Mouse (Mus musculus) kidney, embryonic 14.5 days (tissue): ENCODE data around the gene Lce3a. TPM values are rescaled to one million over a fixed set of nuclear protein-coding genes. Genes with fewer than 3 reads are reported as not detected.

Experiments used
- ATAC-seq: fragments of 200-750 bp; cut with Nextera tagmentation; 2 replicates; pipeline ENCODE4 v1.8.0; 2017; ENCODE audit warnings: moderate number of reproducible peaks, mild to moderate bottlenecking, moderate TSS enrichment, moderate library complexity; ENCODE audit not compliant: low FRiP score, low TSS enrichment
- H3K27ac ChIP-seq: fragments of 300-500 bp; sonication (generic); 2 replicates; pipeline ENCODE4 v1.5.1; 2014; ENCODE audit warnings: low read depth, mild to moderate bottlenecking, low read length, moderate library complexity, mixed read lengths
- H3K27me3 ChIP-seq: fragments of 300-500 bp; sonication (generic); 2 replicates; pipeline ENCODE4 v1.6.1; 2014; ENCODE audit warnings: mild to moderate bottlenecking, low read length; ENCODE audit not compliant: control insufficient read depth, insufficient read depth
- H3K36me3 ChIP-seq: fragments of 300-500 bp; sonication (generic); 2 replicates; pipeline ENCODE4 v1.6.1; 2014; ENCODE audit warnings: low read length, mixed read lengths; ENCODE audit not compliant: control insufficient read depth, insufficient read depth
- H3K4me1 ChIP-seq: fragments of 300-500 bp; sonication (generic); 2 replicates; pipeline ENCODE4 v1.6.1; 2014; ENCODE audit warnings: low read length, mixed read lengths; ENCODE audit not compliant: control insufficient read depth, insufficient read depth
- H3K4me2 ChIP-seq: fragments of 300-500 bp; sonication (generic); replicated peaks from 2 replicates; pipeline ENCODE4 v1.6.1; 2014; ENCODE audit warnings: low read depth, mild to moderate bottlenecking, low read length
- H3K4me3 ChIP-seq: fragments of 300-500 bp; sonication (generic); 2 replicates; pipeline ENCODE4 v1.5.1; 2014; ENCODE audit warnings: mild to moderate bottlenecking, low read length
- H3K9ac ChIP-seq: fragments of 300-500 bp; sonication (generic); 2 replicates; pipeline ENCODE4 v1.6.1; 2014; ENCODE audit warnings: low read depth, mild to moderate bottlenecking, low read length, moderate library complexity
- H3K9me3 ChIP-seq: fragments of 300-500 bp; sonication (generic); 2 replicates; pipeline ENCODE4 v1.6.1; 2016; ENCODE audit warnings: low read length; ENCODE audit not compliant: control insufficient read depth
- WGBS: fragments of 180-500 bp; shearing (Covaris S2); extraction: QIAGEN DNeasy Blood & Tissue Kit; methylation state at CpG from one replicate; pipeline ENCODE4 v1.1.7; 2014; 5-methylcytosine and 5-hydroxymethylcytosine counted together
- polyA plus RNA-seq: library from polyadenylated mRNA; unstranded; fragments of >200 nt; fragmentation: Nextera tagmentation; extraction: Ambion mirVana; gene quantifications from 2 replicates; pipeline ENCODE4 v1.2.1, GENCODE M21; 2014

Gene Lce3a
- not detected in 2 replicates for polyA plus RNA-seq

DNA sequence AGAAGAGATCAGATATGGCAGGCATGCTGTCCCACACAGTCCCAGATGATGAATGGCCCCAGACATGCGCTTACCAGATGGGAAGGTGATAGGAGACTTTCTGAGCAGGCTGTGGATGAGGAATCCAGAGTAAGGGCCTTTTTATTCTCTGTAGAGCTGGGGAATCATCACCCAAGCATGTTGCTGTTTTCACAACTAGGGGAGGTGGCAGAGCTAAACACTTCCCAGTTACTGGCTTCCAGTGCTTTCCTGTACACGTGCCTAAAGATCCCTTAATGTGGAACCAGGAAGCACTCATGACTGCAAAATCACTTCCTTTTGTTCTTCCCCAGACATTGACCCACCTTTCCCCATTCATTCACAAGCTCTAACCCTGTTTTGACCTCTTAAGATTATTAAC lies at the start of gene Lce3a:
TSS of gene Lce3a (minus strand) at position 101 of the 400 bp plus-strand sequence.
- H3K36me3 ChIP-seq: no peaks in the 10 kb centered on the region
- H3K27me3 ChIP-seq: no peaks in the 10 kb centered on the region
- H3K27ac ChIP-seq: no peak within 1 kb of the TSS
- H3K9ac ChIP-seq: no peak within 1 kb of the TSS
- no peaks in the 10 kb centered on the region for H3K4me1 ChIP-seq
- no peaks in the 10 kb centered on the region for H3K9me3 ChIP-seq
- no peak within 1 kb of the TSS for H3K4me2 ChIP-seq
- WGBS: 72% methylated on average over 2 of the region's 2 CpGs
- no peak for ATAC-seq
- H3K4me3 ChIP-seq: no peak within 1 kb of the TSS

DNA sequence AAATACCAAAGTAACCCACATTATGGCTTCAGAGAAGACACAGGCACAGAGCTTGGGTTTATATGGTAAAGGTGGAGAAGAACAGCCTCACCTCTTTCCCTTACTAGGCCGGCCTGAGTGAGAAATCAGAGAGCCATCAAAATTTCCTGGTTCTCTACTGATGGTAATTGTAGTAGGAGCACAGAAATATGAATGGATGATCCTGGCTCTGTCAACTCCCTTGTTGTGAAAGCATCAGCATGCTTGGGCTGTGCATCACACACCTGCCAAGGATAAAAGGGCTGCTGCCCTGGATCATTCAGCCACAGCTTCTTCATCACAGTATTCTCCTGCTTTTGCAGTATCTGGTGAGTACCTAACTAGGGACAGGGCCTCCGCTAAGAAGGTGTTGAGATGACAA lies 40.7 kb upstream of the Lce3a start, which contains the start of gene Lce3e:
TSS of gene Lce3e (plus strand) at position 301 of the 400 bp plus-strand sequence.
- Histone ChIP-seq H3K36me3 (no peaks in the 10 kb centered on the region), H3K4me3 (no peak within 1 kb of the TSS), H3K4me1 (no peaks in the 10 kb centered on the region), H3K27ac (no peak within 1 kb of the TSS), H3K9me3 (no peaks in the 10 kb centered on the region), H3K27me3 (no peaks in the 10 kb centered on the region), H3K9ac (no peak within 1 kb of the TSS), H3K4me2 (no peak within 1 kb of the TSS)
- 94% methylated on average over 2 of the region's 2 CpGs for WGBS
- no peak for ATAC-seq

DNA sequence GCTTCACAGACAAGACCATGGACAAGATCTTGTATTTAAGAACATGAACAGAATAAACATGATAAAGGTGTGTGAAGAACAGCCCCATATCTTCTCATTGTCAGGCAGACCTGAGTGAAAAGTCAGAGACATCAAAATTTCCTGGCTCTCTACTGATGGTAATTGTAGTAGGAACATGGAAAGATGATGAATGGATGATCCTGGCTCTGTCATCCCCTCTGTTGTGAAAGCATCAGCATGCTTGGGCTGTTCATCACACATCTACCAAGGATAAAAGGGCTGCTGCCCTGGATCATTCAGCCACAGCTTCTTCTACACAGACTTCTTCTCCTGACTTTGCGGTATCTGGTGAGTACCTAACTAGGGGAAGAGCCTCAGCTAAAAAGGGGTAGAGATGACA lies 31.1 kb upstream of the Lce3a start, which contains the start of gene Lce3d:
TSS of gene Lce3d (plus strand) at position 301 of the 400 bp plus-strand sequence.
- Histone ChIP-seq H3K4me1 (no peaks in the 10 kb centered on the region), H3K36me3 (no peaks in the 10 kb centered on the region), H3K4me2 (no peak within 1 kb of the TSS), H3K9me3 (no peaks in the 10 kb centered on the region), H3K9ac (no peak within 1 kb of the TSS), H3K27me3 (no peaks in the 10 kb centered on the region), H3K27ac (no peak within 1 kb of the TSS), H3K4me3 (no peak within 1 kb of the TSS)
- ATAC-seq: no peak
- WGBS: 100% methylated on average over 1 of the region's 1 CpGs

DNA sequence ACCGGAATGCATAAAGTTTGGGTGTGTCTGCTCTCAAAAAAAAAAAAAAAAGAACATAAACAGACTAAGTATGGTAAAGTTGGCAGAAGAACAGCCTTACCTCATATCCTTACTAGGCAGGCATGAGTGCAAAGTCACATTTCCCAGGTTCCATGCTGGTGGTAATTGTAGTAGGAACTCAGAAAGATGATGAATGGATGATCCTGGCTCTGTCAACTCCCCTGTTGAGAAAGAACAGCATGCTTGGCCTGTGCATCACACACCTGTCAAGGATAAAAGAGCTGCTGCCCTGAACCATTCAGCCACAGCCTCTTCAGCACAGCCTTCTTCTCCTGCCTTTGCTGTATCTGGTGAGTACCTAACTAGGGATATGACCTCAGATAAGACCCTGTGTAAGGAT lies 18.2 kb upstream of the Lce3a start, which contains the start of gene Lce3c:
TSS of gene Lce3c (plus strand) at position 301 of the 400 bp plus-strand sequence.
- H3K27me3 ChIP-seq: no peaks in the 10 kb centered on the region
- WGBS: 77% methylated on average over 1 of the region's 1 CpGs

DNA sequence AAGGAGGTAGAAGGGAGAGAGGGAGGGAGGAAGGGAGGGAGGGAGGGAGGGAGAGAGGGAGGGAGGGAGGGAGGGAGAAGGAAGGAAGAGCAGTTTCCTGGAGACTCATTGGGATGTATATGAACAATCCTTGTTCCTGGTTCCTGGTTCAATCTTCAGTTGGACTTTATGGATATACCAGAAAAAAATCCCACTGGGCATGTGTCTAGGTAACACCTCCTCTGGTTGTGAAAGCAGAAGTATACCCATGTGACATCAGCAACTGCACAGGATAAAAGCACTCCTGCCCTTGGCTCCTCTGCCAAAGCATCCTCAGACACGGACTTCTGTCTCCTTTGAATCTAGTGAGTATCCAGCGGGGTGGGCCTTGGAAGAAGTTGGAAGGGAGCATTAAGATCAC lies 6.6 kb upstream of the Lce3a start, which contains the start of gene Lce3b:
TSS of gene Lce3b (plus strand) at position 301 of the 400 bp plus-strand sequence.
- Histone ChIP-seq H3K4me1 (no peaks in the 10 kb centered on the region), H3K27me3 (no peaks in the 10 kb centered on the region)
- 77% methylated on average over 2 of the region's 2 CpGs for WGBS

More for the DNA sequence above, 18.2 kb upstream of the Lce3a start, which contains the start of gene Lce3c:
- ATAC-seq: no peak
- Histone ChIP-seq H3K4me1 (no peaks in the 10 kb centered on the region), H3K4me3 (no peak within 1 kb of the TSS), H3K36me3 (no peaks in the 10 kb centered on the region), H3K4me2 (no peak within 1 kb of the TSS), H3K27ac (no peak within 1 kb of the TSS), H3K9ac (no peak within 1 kb of the TSS), H3K9me3 (no peaks in the 10 kb centered on the region)

DNA sequence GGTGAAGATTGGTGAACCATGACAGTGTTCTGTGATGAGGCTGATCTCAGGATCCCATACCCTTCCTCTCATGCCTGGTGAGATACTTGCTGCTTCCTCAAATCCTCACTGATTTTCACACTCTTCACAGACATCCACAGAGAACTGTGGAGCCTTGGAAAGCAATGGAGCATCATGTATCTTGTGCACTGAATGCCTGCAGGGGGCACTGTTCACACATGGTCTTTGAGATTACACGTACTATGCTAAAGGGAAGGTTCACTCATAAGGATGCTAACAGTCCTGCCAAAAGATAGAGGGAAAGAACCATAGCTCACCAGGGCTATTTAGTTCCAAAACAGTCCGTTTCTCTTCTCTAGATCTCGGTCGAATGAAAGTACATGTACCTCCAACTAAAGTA lies 5.7 kb downstream of the Lce3a start:
- no peak overlapping the region for H3K27ac ChIP-seq
- H3K9me3 ChIP-seq: no peaks in the 10 kb centered on the region
- no peaks in the 10 kb centered on the region for H3K27me3 ChIP-seq
- H3K36me3 ChIP-seq: no peaks in the 10 kb centered on the region
- no peak overlapping the region for H3K4me2 ChIP-seq
- H3K9ac ChIP-seq: no peak overlapping the region
- peak; percentile 75; the same call in 1 of the 2 replicates for ATAC-seq
- no peaks in the 10 kb centered on the region for H3K4me1 ChIP-seq
- 58% methylated on average over 4 of the region's 4 CpGs for WGBS
- H3K4me3 ChIP-seq: no peak overlapping the region

More for the DNA sequence above, 6.6 kb upstream of the Lce3a start, which contains the start of gene Lce3b:
- H3K9ac ChIP-seq: no peak within 1 kb of the TSS
- H3K36me3 ChIP-seq: no peaks in the 10 kb centered on the region
- no peak for ATAC-seq
- no peak within 1 kb of the TSS for H3K4me3 ChIP-seq
- H3K27ac ChIP-seq: no peak within 1 kb of the TSS
- no peak within 1 kb of the TSS for H3K4me2 ChIP-seq
- H3K9me3 ChIP-seq: no peaks in the 10 kb centered on the region

DNA sequence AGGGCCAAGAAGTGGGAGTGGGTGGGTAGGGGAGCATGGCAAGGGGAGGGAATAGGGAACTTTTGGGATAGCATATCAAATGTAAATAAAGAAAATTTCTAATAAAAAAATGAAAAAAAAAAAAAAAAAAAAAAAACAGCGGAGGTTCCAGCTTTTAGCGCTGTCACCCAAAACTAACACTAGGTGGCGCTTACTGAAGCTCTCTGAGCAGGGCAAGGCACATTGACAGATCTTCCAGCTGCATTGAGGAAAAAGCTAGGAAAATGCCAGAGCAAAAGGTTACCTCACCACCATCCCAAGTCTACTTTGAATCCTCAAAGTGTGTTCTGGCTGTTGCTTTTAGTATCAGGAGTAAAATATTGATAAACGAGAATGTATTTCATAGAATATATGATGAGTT lies 18.5 kb downstream of the Lce3a start:
- H3K4me1 ChIP-seq: no peaks in the 10 kb centered on the region
- H3K4me2 ChIP-seq: no peak overlapping the region
- H3K27me3 ChIP-seq: no peaks in the 10 kb centered on the region
- no peak overlapping the region for H3K4me3 ChIP-seq
- WGBS: 25% methylated on average over 4 of the region's 4 CpGs
- ATAC-seq: no peak
- no peaks in the 10 kb centered on the region for H3K9me3 ChIP-seq
- H3K27ac ChIP-seq: no peak overlapping the region
- no peaks in the 10 kb centered on the region for H3K36me3 ChIP-seq
- no peak overlapping the region for H3K9ac ChIP-seq

DNA sequence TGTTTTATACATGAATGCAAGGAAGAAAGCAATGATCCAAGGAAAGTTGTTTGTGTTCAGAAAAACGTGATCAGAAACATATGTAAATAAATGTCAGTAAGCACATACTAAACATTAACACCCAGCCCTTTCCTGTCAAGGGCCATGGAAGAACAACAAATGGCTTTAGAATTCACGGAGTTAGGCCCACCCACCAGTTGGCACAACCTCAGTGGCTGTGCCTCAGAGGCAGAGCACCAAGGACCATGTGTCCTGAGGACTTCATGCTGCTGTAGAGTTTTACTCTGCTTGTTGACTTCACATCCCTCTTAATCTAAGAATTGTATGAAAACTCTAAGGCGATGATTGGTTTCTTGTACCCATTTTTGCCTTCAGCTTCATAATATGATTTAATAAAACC lies 20.8 kb downstream of the Lce3a start:
- Histone ChIP-seq H3K4me1 (no peaks in the 10 kb centered on the region), H3K9me3 (no peaks in the 10 kb centered on the region), H3K4me2 (no peak overlapping the region), H3K36me3 (no peaks in the 10 kb centered on the region), H3K9ac (no peak overlapping the region), H3K27ac (no peak overlapping the region), H3K27me3 (no peaks in the 10 kb centered on the region), H3K4me3 (no peak overlapping the region)
- WGBS: 48% methylated on average over 3 of the region's 3 CpGs
- ATAC-seq: no peak

DNA sequence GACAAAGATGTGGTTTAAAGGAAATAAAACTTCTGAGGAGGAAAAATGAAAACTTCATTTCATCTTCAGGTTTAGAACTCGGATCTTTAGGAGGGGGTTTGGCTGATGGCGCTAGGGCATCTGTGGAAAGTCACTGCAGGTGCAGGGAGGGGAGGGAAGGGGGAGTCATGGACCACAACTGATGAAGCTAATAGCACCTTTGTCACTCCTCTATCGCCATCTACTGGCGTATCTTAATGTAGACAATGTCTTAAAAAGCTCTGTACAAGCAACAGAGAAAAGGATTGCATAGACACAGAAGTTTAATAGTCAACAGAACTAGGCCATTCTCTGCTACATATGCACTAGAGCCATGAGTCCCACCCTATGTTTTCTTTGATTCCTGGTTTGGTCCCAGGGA lies 22.4 kb downstream of the Lce3a start:
- no peak for ATAC-seq
- Histone ChIP-seq H3K27me3 (no peaks in the 10 kb centered on the region), H3K9me3 (no peaks in the 10 kb centered on the region), H3K9ac (no peak overlapping the region), H3K4me3 (no peak overlapping the region), H3K4me1 (no peaks in the 10 kb centered on the region), H3K36me3 (no peaks in the 10 kb centered on the region), H3K27ac (no peak overlapping the region), H3K4me2 (no peak overlapping the region)
- 35% methylated on average over 4 of the region's 4 CpGs for WGBS
